Mouse (Mus musculus) liver, adult 2 months (tissue): ENCODE data around the gene Fermt2. TPM values are rescaled to one million over a fixed set of nuclear protein-coding genes. Genes with fewer than 3 reads are reported as not detected.

Experiments
- DNase-seq: peaks from one replicate; pipeline ENCODE4 v3.0.0-alpha.2; 2011; ENCODE audit warnings: low read depth, low spot score; ENCODE audit errors: extremely low read depth
- H3K27ac ChIP-seq: fragments of 200-500 bp; replicated peaks from 2 replicates; pipeline ENCODE4 v1.5.1; 2012; ENCODE audit warnings: low read depth, mild to moderate bottlenecking, control low read depth, inconsistent platforms, low read length; ENCODE audit not compliant: insufficient read depth
- H3K27me3 ChIP-seq: fragments of 200-500 bp; 2 replicates; pipeline ENCODE4 v1.6.1; 2012; ENCODE audit warnings: mild to moderate bottlenecking, moderate library complexity, low read length, inconsistent platforms; ENCODE audit not compliant: control insufficient read depth, insufficient read depth
- H3K36me3 ChIP-seq: fragments of 200-500 bp; 2 replicates; pipeline ENCODE4 v1.6.1; 2012; ENCODE audit warnings: low read length, inconsistent platforms; ENCODE audit not compliant: control insufficient read depth, insufficient read depth
- H3K4me1 ChIP-seq: fragments of 200-500 bp; 2 replicates; pipeline ENCODE4 v1.6.1; 2011; ENCODE audit warnings: low read length; ENCODE audit not compliant: control insufficient read depth, insufficient read depth
- H3K4me3 ChIP-seq: fragments of 200-500 bp; 2 replicates; pipeline ENCODE4 v1.5.1; 2011; ENCODE audit warnings: low read depth, mild to moderate bottlenecking, control low read depth, low read length, moderate library complexity; ENCODE audit not compliant: insufficient read depth
- H3K79me2 ChIP-seq: fragments of 200-500 bp; 2 replicates; pipeline ENCODE4 v1.6.1; 2012; ENCODE audit warnings: inconsistent platforms, mild to moderate bottlenecking, low read length, moderate library complexity; ENCODE audit not compliant: control insufficient read depth, insufficient read depth
- H3K9ac ChIP-seq: fragments of 200-500 bp; 2 replicates; pipeline ENCODE4 v1.6.1; 2012; ENCODE audit warnings: low read depth, mild to moderate bottlenecking, control low read depth, inconsistent platforms, low read length
- CTCF ChIP-seq: fragments of 200-500 bp; IDR thresholded peaks from 2 replicates; pipeline ENCODE4 v1.5.1; 2011; ENCODE audit warnings: low read depth, low read length, control low read depth
- POLR2A ChIP-seq: fragments of 200-500 bp; IDR thresholded peaks from 2 replicates; pipeline ENCODE4 v1.6.1; 2011; ENCODE audit warnings: low read length, control low read depth; ENCODE audit not compliant: insufficient read depth; ENCODE audit errors: extremely low read depth
- WGBS: fragments of 180-500 bp; shearing (Covaris S2); methylation state at CpG from one replicate; pipeline ENCODE4 v1.1.7; 2018; 5-methylcytosine and 5-hydroxymethylcytosine counted together
- polyA plus RNA-seq: library from polyadenylated mRNA; depleted of rRNA; stranded (reverse); fragments of >200 nt; gene quantifications from 2 replicates; pipeline ENCODE4 v1.2.3, GENCODE M21; 2012
- total RNA-seq: library from RNA; depleted of rRNA; stranded (reverse); fragments of >200 nt; gene quantifications from 2 replicates; pipeline ENCODE4 v1.2.3, GENCODE M21; 2014

The Fermt2 gene
- total and polyA plus RNA-seq, 2 experiments, result 49.7 to 104 TPM

- WGBS, result 74% methylated on average over 4 of the region's 4 CpGs
- no peaks in the 10 kb centered on the region for H3K79me2 ChIP-seq
- no peak for TF ChIP-seq POLR2A
- peak; percentile 69 for TF ChIP-seq CTCF
- H3K4me1 ChIP-seq, result no peaks in the 10 kb centered on the region
- no peak for DNase-seq
- H3K4me3 ChIP-seq, result no peak overlapping the region
- H3K9ac ChIP-seq, result no peak overlapping the region
- H3K36me3 ChIP-seq, result no peaks in the 10 kb centered on the region
- H3K27me3 ChIP-seq, result no peaks in the 10 kb centered on the region
- no peak overlapping the region for H3K27ac ChIP-seq
Measured at GRCm38 (mm10) chr14:45432003-45432402, 97.9 kb downstream of the Fermt2 start.

GRCm38 (mm10) chr14:45430066-45430842 lies 99.7 kb downstream of the Fermt2 start:
- DNase-seq, result peak; percentile 35
- Histone ChIP-seq H3K27ac (no peak overlapping the region), H3K9ac (no peak overlapping the region), H3K4me1 (no peaks in the 10 kb centered on the region), H3K36me3 (no peaks in the 10 kb centered on the region), H3K27me3 (no peaks in the 10 kb centered on the region), H3K79me2 (no peaks in the 10 kb centered on the region), H3K4me3 (no peak overlapping the region)
- TF ChIP-seq POLR2A (no peak), CTCF (no peak)
- WGBS, result 89% methylated on average over 13 of the region's 13 CpGs

GRCm38 (mm10) chr14:45423220-45423619 lies 106.7 kb downstream of the Fermt2 start:
- WGBS, result 3% methylated on average over 5 of the region's 5 CpGs
- peak; percentile 71 for DNase-seq
- Histone ChIP-seq H3K27me3 (no peaks in the 10 kb centered on the region), H3K4me3 (no peak overlapping the region), H3K9ac (no peak overlapping the region), H3K36me3 (no peaks in the 10 kb centered on the region), H3K4me1 (peaks cover 7% of the 10 kb centered on the region), H3K79me2 (no peaks in the 10 kb centered on the region), H3K27ac (no peak overlapping the region)
- TF ChIP-seq CTCF (peak; percentile 27; the same call in 1 of the 2 replicates), POLR2A (no peak)

- Histone ChIP-seq H3K4me1 (peaks cover 9% of the 10 kb centered on the region), H3K27ac (no peak overlapping the region), H3K36me3 (no peaks in the 10 kb centered on the region), H3K9ac (no peak overlapping the region), H3K27me3 (no peaks in the 10 kb centered on the region), H3K4me3 (no peak overlapping the region), H3K79me2 (no peaks in the 10 kb centered on the region)
- WGBS, result 29% methylated on average over 4 of the region's 4 CpGs
- TF ChIP-seq CTCF, result no peak
- no peak for TF ChIP-seq POLR2A
- DNase-seq, result no peak
Measured at GRCm38 (mm10) chr14:45422371-45422770, 107.5 kb downstream of the Fermt2 start.

- Histone ChIP-seq H3K27me3 (no peaks in the 10 kb centered on the region), H3K27ac (peak overlapping the region; percentile 99), H3K36me3 (no peaks in the 10 kb centered on the region), H3K4me3 (no peak overlapping the region), H3K4me1 (peaks cover 13% of the 10 kb centered on the region), H3K9ac (no peak overlapping the region), H3K79me2 (no peaks in the 10 kb centered on the region)
- WGBS, result 58% methylated on average over 4 of the region's 4 CpGs
- peak; percentile 54 for DNase-seq
- no peak for TF ChIP-seq CTCF
- no peak for TF ChIP-seq POLR2A
Measured at GRCm38 (mm10) chr14:45419323-45419722, 110.6 kb downstream of the Fermt2 start.

- Histone ChIP-seq H3K9ac (no peak overlapping the region), H3K27ac (peak overlapping the region; percentile 99), H3K27me3 (no peaks in the 10 kb centered on the region), H3K4me3 (no peak overlapping the region), H3K4me1 (peaks cover 13% of the 10 kb centered on the region), H3K79me2 (no peaks in the 10 kb centered on the region), H3K36me3 (no peaks in the 10 kb centered on the region)
- no peak for TF ChIP-seq CTCF
- no peak for TF ChIP-seq POLR2A
- peak; percentile 99 for DNase-seq
- 22% methylated on average over 3 of the region's 3 CpGs for WGBS
Measured at GRCm38 (mm10) chr14:45418553-45418952, 111.4 kb downstream of the Fermt2 start.
